Mouse (Mus musculus) heart, adult 2 months (tissue): ENCODE data around the gene Slc7a8.

Source experiments
- CTCF ChIP-seq: fragments of 200-600 bp; IDR thresholded peaks from 2 replicates; pipeline ENCODE4 v1.8.1; 2022; ENCODE audit warnings: antibody characterized with exemption, mild to moderate bottlenecking, moderate library complexity
- POLR2A ChIP-seq: fragments of 200-500 bp; IDR thresholded peaks from 2 replicates; pipeline ENCODE4 v1.6.1; 2011; ENCODE audit warnings: mild to moderate bottlenecking, low read depth, low read length, control low read depth; ENCODE audit not compliant: insufficient read depth

DNA sequence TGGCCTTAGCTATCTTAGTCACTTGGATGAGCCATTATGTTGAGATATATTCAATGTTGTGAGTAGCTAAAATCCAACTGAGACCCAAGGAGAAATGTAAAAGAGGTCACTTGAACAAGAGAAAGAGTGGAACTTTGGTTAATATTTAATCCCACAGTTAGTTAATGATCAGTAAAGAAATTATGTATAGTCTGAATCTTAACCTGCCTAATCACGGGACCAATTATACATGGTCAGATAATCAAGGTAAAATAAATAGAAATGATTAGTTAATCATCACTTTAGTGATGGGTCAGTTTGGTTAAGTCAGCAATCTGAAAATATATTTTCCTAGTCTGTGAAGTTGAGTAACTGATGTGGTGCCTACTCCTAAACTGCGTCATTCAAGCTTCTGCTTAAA is 40.6 kb upstream of the Slc7a8 start:
- no peak for TF ChIP-seq POLR2A
- no peak for TF ChIP-seq CTCF
